Mouse (Mus musculus): ENCODE data around the gene Bicd1. TPM values are rescaled to one million over a fixed set of nuclear protein-coding genes. Genes with fewer than 3 reads are reported as not detected.
A peak's percentile ranks its signal among the peaks of the same experiment; 100 is the strongest.

The Bicd1 gene
- polyA plus RNA-seq, 1 experiment from 2014 or later, result 1.9 TPM

DNA sequence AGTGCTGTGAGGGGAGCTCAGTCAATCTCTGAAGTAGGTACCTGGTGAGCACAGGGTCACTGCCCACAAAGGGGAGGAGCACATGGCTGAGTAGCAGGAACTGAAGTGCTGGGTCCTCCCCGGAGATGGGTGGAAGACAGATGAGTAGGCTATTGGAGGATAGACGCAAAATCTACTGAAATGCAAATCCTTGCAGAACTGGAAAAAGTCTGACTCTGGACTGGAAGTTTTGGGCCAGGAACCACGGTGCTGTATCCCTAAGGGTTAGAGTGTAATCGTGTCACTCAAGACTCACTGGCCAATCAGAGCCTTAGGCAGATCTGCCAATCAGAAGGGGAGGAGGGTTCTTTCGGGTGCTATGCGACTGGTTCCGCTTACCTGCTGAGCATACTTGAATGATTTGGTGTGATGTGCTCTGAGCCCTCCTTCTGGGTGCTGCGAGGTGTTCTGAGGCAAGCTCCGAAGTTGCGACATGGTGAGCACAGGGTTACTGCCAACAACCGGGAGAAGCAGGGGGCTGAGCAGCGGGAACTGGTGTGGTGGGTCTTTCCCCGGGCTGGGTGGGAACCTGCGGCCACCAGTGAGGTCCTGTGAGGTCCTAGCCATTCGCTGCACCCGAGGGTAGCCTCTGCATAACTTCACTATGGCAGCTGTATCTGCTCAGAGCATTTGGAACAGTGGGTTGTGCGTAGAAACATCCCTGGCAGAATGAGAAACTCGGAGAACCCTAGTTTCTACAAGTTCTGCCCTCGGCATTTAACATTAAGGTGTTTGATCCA lies 157.2 kb downstream of the Bicd1 start:
- peak; percentile 62 for DNase-seq (ENCODE audit: low spot score)

DNA sequence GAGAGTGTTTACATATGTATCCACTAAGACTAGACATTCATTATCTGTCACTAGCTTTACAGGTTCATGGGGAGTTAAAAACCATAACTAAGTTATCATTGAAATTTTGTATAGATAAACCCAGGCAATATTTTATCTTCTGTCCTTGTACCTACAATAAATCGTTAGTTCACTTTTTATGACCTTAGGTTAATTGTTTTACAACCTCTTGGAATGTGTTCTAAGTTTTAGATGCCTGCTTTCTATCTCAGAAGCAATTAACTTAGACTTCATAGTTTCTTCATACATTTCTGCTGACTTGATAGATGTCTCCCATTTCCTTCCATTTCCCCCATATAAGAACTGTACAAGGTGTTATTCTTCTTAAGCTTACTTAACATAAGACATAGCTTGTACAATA lies 158.5 kb downstream of the Bicd1 start:
- DNase-seq (ENCODE audit: low spot score), result no peak

DNA sequence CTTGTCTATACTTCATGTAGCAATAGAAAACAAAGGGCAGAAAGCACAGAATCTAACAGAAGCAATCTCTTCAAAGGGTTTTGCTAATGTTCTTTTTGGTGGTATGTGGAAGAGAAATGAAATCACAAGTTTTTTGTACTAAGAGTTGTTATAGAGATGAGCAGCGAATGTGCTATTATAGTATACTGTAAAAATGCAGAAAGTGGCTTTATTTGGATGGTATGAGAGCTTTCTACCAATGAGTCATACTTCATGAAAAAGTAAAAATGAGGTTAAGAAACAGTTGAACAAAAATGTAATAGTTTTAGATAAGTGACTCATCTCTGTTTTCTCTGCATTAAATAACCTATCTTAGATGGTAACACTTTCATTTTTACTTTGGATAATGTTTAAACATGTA lies 165.6 kb downstream of the Bicd1 start:
- DNase-seq (ENCODE audit: low spot score), result no peak

DNA sequence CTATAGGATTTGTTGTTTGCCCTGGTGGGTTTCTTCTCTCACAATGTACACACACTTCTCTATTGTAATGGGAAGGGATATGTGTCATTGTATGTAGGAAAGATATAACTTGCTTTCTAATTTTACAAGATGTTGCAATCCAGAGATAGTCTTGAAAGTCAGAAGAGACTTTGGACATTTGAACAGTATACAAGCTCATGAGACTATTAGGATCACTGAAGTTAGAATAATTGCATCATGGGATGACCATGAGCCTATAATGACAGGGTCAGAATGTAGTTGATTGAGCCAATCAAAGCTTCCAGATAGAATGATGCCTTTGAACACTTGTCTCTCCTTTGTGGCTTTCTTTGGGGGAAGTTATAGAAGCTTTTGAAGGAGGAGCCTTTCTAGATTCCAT lies 171.4 kb downstream of the Bicd1 start:
- no peak for DNase-seq (ENCODE audit: low spot score)

DNA sequence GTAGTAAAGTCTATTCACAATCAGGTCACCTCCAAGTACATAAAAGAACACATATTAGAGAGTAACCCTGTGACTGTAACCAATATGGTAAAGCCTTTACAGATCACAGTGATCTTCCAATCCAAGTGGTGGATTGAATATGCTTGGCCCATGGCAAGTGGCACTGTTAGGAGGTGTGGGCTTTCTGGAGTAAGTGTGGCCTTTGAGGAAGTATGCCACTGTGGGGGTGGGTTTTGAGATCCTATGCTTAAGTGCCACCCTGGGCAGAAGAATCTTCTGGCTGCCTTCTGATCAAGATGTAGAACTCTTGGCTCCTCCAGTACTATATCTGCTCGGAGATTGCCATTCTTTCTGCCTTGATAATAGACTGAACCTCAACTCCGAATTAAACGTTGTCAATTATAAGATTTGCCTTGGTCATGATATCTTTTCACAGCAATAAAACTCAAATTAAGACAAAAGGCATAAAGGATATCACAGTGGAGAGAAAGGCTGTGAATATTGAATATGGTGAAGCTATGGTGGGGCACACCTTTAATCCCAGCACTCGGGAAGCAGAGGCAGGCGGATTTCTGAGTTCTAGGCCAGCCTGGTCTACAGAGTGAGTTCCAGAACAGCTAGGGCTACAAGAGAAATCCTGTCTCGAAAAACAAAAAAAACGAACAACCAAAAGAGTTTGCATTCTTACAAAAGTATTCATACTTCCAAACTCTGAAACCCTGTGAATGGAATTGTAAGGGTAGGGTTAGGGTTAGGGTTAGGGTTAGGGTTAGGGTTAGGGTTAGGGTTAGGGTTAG lies 177.2 kb downstream of the Bicd1 start:
- DNase-seq (ENCODE audit: low spot score), result no peak

Small RNAs within 50 kb of the gene (microRNA-seq; reads per million reads assigned to microRNA genes)
- gene Gm24307 (ENCODE audit: borderline number of aligned reads), result not detected

Other genes with a start within 250 kb of the Bicd1 start
- 23.8 and 26.7 TPM in 2 replicates for gene Amn1, start 220.2 kb upstream of the Bicd1 start, polyA plus RNA-seq (2015; fragmentation: Nextera tagmentation; extraction: Ambion mirVana)
- gene Resf1, start 99.5 kb upstream of the Bicd1 start, polyA plus RNA-seq (2015; fragmentation: Nextera tagmentation; extraction: Ambion mirVana), result 44.5 and 45.9 TPM in 2 replicates

Measured in thymus, postnatal 0 days (tissue).